In genomic region chr13:56992022-56992421, GRCm38 (mm10) we compare ENCODE assay signal across 15 mouse cellular contexts.
DNase-seq lines count a peak whose midpoint lies in the region; ATAC-seq and TF ChIP-seq lines count a peak whose summit lies in the region.
"Had no signal": no experiment of that assay in that cellular context is flagged by ENCODE, and none has a peak within 500 bp of the region (broad histone marks: within the 10 kb centered on the region; RNA-seq: fewer than 3 reads in every experiment).

No protein-coding gene starts in this region.

- no peak for ATAC-seq in hindbrain, embryonic 11.5 days (ENCODE audit: low FRiP score)
- no peak for ATAC-seq in hindbrain, embryonic 16.5 days
- no peak for ATAC-seq in liver, embryonic 14.5 days (ENCODE audit: insufficient read depth)
- ATAC-seq in liver, embryonic 11.5 days (replicated peaks; ENCODE audit: low FRiP score) = no peak
- ATAC-seq: forebrain, embryonic 14.5 days had no signal

- H3K9me3 ChIP-seq in hindbrain, embryonic 11.5 days (ENCODE audit: control insufficient read depth, low read length) = no peaks in the 10 kb centered on the region; the same call in 1 of the 2 replicates
- peaks cover 2% of the 10 kb centered on the region; the same call in 1 of the 2 replicates for H3K9me3 ChIP-seq in hindbrain, embryonic 16.5 days (ENCODE audit: control insufficient read depth, low read length)
- no peaks in the 10 kb centered on the region; the same call in none of the 2 replicates for H3K9me3 ChIP-seq in liver, embryonic 14.5 days (ENCODE audit: control insufficient read depth, low read length)
- H3K9me3 ChIP-seq in liver, embryonic 11.5 days (ENCODE audit: control insufficient read depth, low read length) = 0 out of 2 replicates have a peak, but pooled peaks cover 5% of the 10 kb centered on the region

- H3K27me3 ChIP-seq in hindbrain, embryonic 11.5 days (ENCODE audit: control insufficient read depth, insufficient read depth, low read length) = no peaks in the 10 kb centered on the region
- no peaks in the 10 kb centered on the region for H3K27me3 ChIP-seq in hindbrain, embryonic 16.5 days (replicated peaks; ENCODE audit: control insufficient read depth, insufficient read depth, low read length)
- H3K27me3 ChIP-seq in liver, embryonic 14.5 days (ENCODE audit: control insufficient read depth, insufficient read depth, low read length) = no peaks in the 10 kb centered on the region
- H3K27me3 ChIP-seq in liver, embryonic 11.5 days (replicated peaks; ENCODE audit: control insufficient read depth, insufficient read depth, low read length) = no peaks in the 10 kb centered on the region
- H3K27me3 ChIP-seq: embryonic facial prominence, embryonic 13.5 days; heart, embryonic 15.5 days had no signal

- TF ChIP-seq EP300 in liver, embryonic 14.5 days (IDR thresholded peaks at IDR 0.05; ENCODE audit: low read depth) = no peak

- no peak overlapping the region for H3K27ac ChIP-seq in hindbrain, embryonic 11.5 days (ENCODE audit: low read depth, low read length)
- no peak overlapping the region for H3K27ac ChIP-seq in hindbrain, embryonic 16.5 days (ENCODE audit: low read depth, low read length)
- H3K27ac ChIP-seq in liver, embryonic 14.5 days = no peak overlapping the region
- H3K27ac ChIP-seq in liver, embryonic 11.5 days (ENCODE audit: low read depth, low read length) = no peak overlapping the region
- H3K27ac ChIP-seq: embryonic facial prominence, embryonic 13.5 days; heart, embryonic 15.5 days had no signal

- no peak overlapping the region for H3K9ac ChIP-seq in hindbrain, embryonic 11.5 days (ENCODE audit: low read depth, low read length)
- no peak overlapping the region for H3K9ac ChIP-seq in hindbrain, embryonic 16.5 days (ENCODE audit: low read depth, low read length)
- no peak overlapping the region for H3K9ac ChIP-seq in liver, embryonic 14.5 days (replicated peaks)
- no peak overlapping the region for H3K9ac ChIP-seq in liver, embryonic 11.5 days (ENCODE audit: low read depth, low read length)
- H3K9ac ChIP-seq: embryonic facial prominence, embryonic 13.5 days; heart, embryonic 15.5 days had no signal

- H3K4me3 ChIP-seq in hindbrain, embryonic 11.5 days (ENCODE audit: low read depth, low read length) = no peak overlapping the region
- H3K4me3 ChIP-seq in hindbrain, embryonic 16.5 days (ENCODE audit: low read length) = no peak overlapping the region
- H3K4me3 ChIP-seq in liver, embryonic 14.5 days (ENCODE audit: insufficient read depth in 1 of 2, low read depth in 2 of 2, low read length in 2 of 2) = no peak overlapping the region
- H3K4me3 ChIP-seq in liver, embryonic 11.5 days (ENCODE audit: low read depth, low read length) = no peak overlapping the region
- H3K4me3 ChIP-seq: embryonic facial prominence, embryonic 13.5 days; heart, embryonic 15.5 days; myocyte had no signal

- no peak overlapping the region for H3K4me2 ChIP-seq in hindbrain, embryonic 11.5 days (replicated peaks; ENCODE audit: low read depth, low read length)
- no peak overlapping the region for H3K4me2 ChIP-seq in hindbrain, embryonic 16.5 days (ENCODE audit: low read length)
- no peak overlapping the region for H3K4me2 ChIP-seq in liver, embryonic 14.5 days (ENCODE audit: low read depth)
- H3K4me2 ChIP-seq in liver, embryonic 11.5 days = no peak overlapping the region
- H3K4me2 ChIP-seq: embryonic facial prominence, embryonic 13.5 days; heart, embryonic 15.5 days had no signal

- H3K36me3 ChIP-seq in hindbrain, embryonic 11.5 days (ENCODE audit: control insufficient read depth, insufficient read depth, low read length) = no peaks in the 10 kb centered on the region
- no peaks in the 10 kb centered on the region for H3K36me3 ChIP-seq in hindbrain, embryonic 16.5 days (ENCODE audit: control insufficient read depth, insufficient read depth, low read length)
- H3K36me3 ChIP-seq in liver, embryonic 14.5 days (replicated peaks; ENCODE audit: control insufficient read depth, insufficient read depth, low read depth) = no peaks in the 10 kb centered on the region
- H3K36me3 ChIP-seq in liver, embryonic 11.5 days (ENCODE audit: control insufficient read depth, insufficient read depth, low read length) = no peaks in the 10 kb centered on the region
- H3K36me3 ChIP-seq: embryonic facial prominence, embryonic 13.5 days; heart, embryonic 15.5 days had no signal

- H3K4me1 ChIP-seq in hindbrain, embryonic 11.5 days (replicated peaks; ENCODE audit: control insufficient read depth, insufficient read depth, low read length) = no peaks in the 10 kb centered on the region
- no peaks in the 10 kb centered on the region for H3K4me1 ChIP-seq in hindbrain, embryonic 16.5 days (ENCODE audit: control insufficient read depth, insufficient read depth, low read depth, low read length)
- H3K4me1 ChIP-seq in liver, embryonic 14.5 days (replicated peaks; ENCODE audit: control insufficient read depth in 2 of 2, insufficient read depth in 2 of 2, low read length in 1 of 2) = no peaks in the 10 kb centered on the region
- no peaks in the 10 kb centered on the region for H3K4me1 ChIP-seq in liver, embryonic 11.5 days (replicated peaks; ENCODE audit: control insufficient read depth, insufficient read depth, low read length)
- H3K4me1 ChIP-seq: embryonic facial prominence, embryonic 13.5 days; heart, embryonic 15.5 days had no signal

- peak; percentile 6 for DNase-seq in adrenal gland, postnatal 14 days
- DNase-seq in adrenal gland, postnatal 25 days = no peak
- DNase-seq in hindbrain, embryonic 11.5 days (ENCODE audit: low spot score) = peak; percentile 33
- DNase-seq in liver, embryonic 14.5 days (ENCODE audit: low read depth in 3 of 3, low spot score in 3 of 3) = no peak
- DNase-seq in liver, embryonic 11.5 days (ENCODE audit: low spot score) = no peak
- peak; percentile 49 for DNase-seq in R1 (ENCODE audit: low read depth, low spot score)
- DNase-seq in urinary bladder, postnatal 10 days (ENCODE audit: low spot score) = no peak
- DNase-seq: adrenal gland, adult 2 months; gastrocnemius, postnatal 10 days; kidney, postnatal 25 days had no signal

- peak; percentile 26; the same call in 1 of the 2 replicates for TF ChIP-seq CTCF in liver, embryonic 14.5 days (IDR thresholded peaks at IDR 0.05; ENCODE audit: low read depth)

Comparison
In these comparisons a context has a peak if more than half of its experiments do, and no peak if none do; other contexts are left out.
1. DNase-seq: peak in adrenal gland, postnatal 14 days (single experiment), hindbrain, embryonic 11.5 days (single experiment) and R1 (single experiment); none in adrenal gland, postnatal 25 days (single experiment), liver, embryonic 14.5 days (0 of 3), liver, embryonic 11.5 days (single experiment) and urinary bladder, postnatal 10 days (single experiment).